Mouse (Mus musculus): Measurements from ENCODE around the gene Tmem54.

- TF ChIP-seq GATA1 (IDR thresholded peaks at IDR 0.05; ENCODE audit: low read length): no peak
- no peak for TF ChIP-seq TAL1 (IDR thresholded peaks at IDR 0.05; ENCODE audit: low read length)
Observed at GRCm38 (mm10) chr4:129095276-129095675, 10.1 kb upstream of the Tmem54 start.

All from erythroblast, embryonic 14.5 days (primary cell).